Mouse (Mus musculus) retina, embryonic 14.5 days (tissue): ENCODE measurements at regions not wholly inside any gene's neighbourhood (a gene's known extent, or its start where the extent isn't known, plus 50 kb on each side); places are given as distances from the start of the nearest gene placed in this dataset.
A peak's percentile ranks its signal among the peaks of the same experiment; 100 is the strongest.

ENCODE experiments used
- DNase-seq: peaks from one replicate; pipeline ENCODE4 v3.0.0-alpha.2; 2015; ENCODE audit warnings: low spot score

DNA sequence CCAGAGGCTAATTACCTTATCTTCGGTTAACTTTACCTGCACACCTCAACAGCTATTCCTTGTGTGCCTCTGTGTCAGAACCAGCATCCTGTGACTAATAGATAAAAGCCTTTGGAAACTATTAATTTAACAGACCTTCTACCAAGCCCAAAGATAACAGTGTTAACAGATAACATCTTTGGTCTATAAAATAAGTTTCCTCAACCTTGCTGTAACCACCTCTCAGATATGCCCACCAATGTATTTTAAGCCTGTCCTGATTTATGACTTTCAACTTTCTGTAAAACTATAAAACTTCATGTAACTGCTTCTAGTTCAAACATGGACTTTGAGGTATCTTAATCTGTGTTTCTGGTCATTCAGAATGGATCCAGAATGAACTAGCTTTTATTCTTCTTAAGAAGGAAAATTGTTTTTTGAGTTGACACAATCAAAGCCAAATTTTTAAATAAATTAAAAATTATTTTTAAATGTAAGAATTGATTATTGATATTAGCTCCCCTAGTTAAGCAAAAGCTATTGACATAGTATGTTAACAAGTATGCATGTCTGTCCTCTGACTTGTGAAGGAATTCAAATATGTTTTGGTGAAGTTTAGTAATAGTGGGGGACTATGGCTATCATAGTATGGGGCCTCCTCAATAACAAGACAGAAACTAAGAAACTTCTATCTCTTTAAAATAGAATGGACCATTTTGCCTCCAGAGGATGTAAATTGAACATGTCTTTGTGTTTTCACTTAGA, 238.7 kb upstream of the Marcks start:
- no peak for DNase-seq

DNA sequence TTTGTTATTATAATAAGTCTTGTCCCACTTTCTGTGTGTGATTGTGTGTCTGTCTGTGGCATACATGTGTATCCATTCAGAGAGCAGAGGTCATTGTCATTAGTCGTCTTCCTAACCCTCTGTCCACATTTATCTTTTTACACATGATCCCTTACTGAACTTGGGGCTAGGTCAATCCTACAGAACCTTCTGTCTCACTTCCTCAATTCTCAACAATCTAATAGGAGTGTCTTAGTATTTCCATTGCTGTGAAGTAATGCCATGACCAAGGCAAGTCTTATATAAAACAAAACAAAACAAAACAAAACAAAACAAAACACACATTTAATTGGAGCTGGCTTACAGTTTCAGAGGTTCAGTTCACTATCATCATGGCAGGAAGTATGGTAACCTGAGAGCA, 237.5 kb upstream of the Marcks start:
- no peak for DNase-seq

DNA sequence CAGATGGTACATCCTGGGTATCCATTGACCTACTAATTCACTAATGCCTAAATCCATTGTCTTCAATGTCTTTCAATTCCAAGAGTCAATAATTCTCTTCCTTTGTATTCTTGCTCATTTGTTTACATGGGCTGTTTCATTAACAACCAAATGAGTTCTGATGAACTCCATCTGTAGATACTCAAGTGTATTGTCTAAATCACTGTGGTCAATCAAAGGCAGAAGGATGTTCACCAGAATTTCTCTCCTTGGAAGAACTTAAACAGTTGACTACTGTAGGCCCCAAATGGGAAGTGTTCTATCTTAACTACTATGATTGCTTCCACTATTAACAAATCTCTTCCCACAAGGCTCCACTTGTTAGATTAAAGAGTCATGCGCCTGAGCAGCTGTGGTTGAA, 236.9 kb upstream of the Marcks start:
- no peak for DNase-seq

GRCm38 (mm10) chr10:37368997-37369679, 230.4 kb upstream of the Marcks start:
- DNase-seq: no peak

- DNase-seq: no peak
Measured at GRCm38 (mm10) chr10:37367796-37368195, 229.1 kb upstream of the Marcks start.

GRCm38 (mm10) chr10:37364506-37364905, 225.8 kb upstream of the Marcks start:
- DNase-seq: peak; percentile 87

DNA sequence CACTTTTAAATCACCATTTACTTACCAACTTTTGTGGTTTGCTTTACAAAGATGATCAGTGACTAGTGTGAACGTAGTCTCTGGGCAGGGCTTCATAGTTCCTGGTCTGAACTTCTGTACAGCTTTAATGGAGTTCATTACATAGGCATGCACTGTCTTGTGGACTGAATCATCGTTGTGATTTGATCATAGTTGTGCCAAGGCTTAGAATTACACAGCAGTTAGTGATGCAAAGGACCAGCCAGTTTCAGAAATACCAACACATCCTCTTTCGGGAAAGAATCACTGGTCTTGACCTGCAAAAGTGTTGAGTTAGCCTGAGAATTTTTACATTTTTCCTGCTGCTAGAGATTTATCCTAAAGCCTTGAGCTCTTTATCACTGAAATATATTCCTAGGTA, 222.3 kb upstream of the Marcks start:
- DNase-seq: no peak

DNA sequence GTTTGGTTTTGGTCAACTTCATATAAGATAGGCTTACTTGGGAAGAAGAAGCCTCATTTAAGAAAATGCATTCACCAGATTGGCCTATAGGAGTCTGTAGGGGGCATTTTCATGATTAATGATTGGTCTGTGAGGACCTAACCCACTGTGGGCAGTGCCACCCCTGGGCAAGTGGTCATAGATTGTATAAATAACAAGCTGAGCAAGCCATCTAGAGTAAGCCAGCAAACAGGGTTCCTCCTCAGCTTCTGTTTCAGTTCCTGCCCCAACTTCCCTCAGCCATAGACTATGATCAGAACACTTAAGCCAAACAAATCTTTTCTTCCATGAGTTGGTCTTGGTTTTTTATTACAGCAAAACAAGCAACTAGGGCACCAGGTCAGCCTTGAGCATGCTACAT, 220.2 kb upstream of the Marcks start:
- no peak for DNase-seq

- no peak for DNase-seq
Measured at GRCm38 (mm10) chr10:37358334-37358733, 219.6 kb upstream of the Marcks start.

GRCm38 (mm10) chr10:37357304-37358060, 218.8 kb upstream of the Marcks start:
- DNase-seq: peak; percentile 50

GRCm38 (mm10) chr10:37349261-37349660, 210.5 kb upstream of the Marcks start:
- no peak for DNase-seq

GRCm38 (mm10) chr10:37348416-37348815, 209.7 kb upstream of the Marcks start:
- no peak for DNase-seq

GRCm38 (mm10) chr10:37347661-37348060, 208.9 kb upstream of the Marcks start:
- DNase-seq: no peak

DNA sequence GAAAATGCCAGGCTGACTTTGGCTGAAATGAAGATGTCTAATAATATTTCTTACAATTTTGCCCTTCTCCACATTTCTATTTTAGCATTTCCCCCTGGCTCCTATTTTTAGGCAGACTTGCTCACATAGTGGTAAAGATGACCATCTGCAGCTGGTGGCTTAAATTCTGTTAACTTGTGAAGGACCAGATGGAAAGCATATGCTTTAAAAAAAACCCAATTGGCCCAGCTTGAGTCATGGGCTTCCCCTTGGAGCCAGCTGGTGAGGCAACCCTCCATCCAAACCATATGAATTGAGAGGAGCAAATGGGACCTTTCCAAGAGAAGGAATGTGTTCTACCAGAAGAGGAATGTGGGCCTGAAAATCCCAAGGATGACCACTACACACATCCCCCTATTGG, 204.0 kb upstream of the Marcks start:
- no peak for DNase-seq

GRCm38 (mm10) chr10:37339658-37340057, 200.9 kb upstream of the Marcks start:
- DNase-seq: no peak

DNA sequence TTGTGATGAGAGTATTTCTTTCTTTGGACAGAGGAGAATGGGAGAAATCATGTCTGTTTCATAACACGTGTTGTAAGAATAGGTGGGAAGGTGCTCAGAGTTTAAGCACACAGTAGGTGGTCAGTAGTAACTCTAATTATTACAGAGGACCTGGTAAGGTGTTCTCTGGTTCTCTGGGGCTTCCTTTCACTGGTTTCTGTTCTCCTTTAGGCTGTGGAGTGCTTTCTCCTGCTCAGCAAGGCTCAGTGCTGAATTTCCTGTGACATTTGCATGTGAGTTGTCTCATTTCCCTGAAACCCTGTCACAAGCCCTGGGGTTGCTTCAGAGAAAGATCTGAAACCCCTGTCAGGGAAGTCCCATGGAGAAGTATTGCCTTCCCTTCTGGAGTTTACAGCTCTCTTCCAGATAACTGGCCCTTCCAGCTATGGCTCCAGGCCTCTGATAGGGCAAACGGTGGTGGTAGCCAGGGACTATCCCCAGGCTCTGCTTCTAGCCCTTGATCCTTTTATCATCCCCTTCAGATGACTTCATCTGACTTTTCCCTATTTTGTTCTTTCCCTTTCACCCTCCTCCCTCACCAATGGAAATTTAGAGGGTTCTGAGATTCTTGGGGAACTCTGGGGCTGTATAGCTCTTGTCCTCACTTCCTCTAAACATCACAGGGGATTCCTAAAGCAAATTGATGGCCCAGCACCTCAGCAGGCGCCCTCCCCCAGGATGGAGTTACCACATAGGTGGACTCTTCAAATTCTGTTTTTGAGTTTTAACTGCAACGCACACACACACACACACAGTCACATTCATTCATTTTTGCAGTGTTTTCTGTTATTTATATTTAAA, 199.6 kb upstream of the Marcks start:
- no peak for DNase-seq

GRCm38 (mm10) chr10:37337172-37337620, 198.5 kb upstream of the Marcks start:
- no peak for DNase-seq

GRCm38 (mm10) chr10:37335148-37335547, 196.4 kb upstream of the Marcks start:
- no peak for DNase-seq

DNA sequence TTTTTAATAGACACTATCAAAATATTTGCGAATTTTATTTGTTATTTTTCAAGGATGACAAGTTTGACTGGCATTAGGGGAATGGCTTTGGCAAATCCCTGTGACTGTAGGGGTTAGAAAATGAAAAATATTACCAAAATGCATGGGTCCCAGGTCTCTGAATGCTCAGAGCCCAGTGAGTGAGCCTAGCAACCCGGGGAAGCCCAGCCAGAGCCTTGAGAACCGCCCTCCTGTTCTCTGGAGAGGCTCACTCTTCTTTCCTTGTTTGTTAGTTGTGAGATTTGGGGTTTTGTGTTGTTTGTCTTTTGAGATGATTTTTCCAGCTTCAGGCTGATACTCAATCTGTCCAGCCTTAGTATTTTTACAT, 187.4 kb upstream of the Marcks start:
- DNase-seq: no peak

DNA sequence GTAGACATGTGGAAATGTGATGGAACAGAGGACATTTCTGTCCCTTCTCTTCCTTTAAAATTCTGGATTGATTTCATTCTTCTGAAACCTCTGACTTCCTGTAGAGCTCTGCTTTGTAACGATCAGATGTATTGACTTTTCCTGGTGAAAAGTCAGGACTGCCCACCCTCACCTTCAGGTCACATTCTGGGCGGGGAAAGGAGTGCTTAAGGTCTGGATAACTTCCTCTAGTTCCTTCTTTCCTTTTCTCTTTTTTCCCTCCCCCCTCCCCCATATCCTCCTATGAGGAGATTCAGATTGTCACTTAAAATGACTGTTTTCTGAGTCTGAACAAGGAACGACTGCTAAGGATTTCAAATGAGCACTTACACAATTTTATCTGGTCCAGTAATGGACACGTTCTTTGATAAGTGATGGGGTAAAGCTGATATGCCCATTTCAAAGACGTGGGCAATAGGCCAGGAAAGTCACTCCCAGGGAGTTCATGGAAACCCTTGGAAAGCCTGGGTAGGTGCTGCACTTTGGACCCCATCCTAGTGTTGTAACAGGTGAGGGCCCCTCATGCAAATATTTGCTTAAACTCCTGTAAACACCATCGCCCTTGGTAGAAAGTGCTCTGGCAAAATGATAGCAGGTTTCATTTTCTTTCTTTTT, 186.9 kb upstream of the Marcks start:
- no peak for DNase-seq

- no peak for DNase-seq
Measured at GRCm38 (mm10) chr10:37323689-37324088, 185.0 kb upstream of the Marcks start.

DNA sequence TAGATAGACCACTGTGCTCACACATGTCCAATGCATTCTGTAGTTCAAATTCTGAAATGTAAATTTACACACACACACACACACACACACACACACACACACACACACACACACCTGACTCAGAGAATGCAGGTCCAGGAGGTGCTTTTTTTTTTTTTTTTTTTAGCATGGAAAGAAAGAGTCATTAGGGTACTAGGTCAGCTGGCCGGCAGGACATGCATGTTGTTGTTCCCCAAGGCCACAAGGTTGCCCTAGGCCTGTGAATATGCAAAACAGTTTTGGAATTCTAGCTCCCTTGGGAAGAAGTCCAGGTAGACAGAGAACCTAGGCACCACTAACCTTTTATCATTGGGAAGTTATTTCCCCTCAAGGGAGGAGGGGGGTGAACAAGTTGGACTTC, 184.1 kb upstream of the Marcks start:
- DNase-seq: no peak
